Mouse (Mus musculus) right cerebral cortex, adult 18-20 months (tissue): ENCODE measurements around the gene Nppb.
A peak's percentile ranks its signal among the peaks of the same experiment; 100 is the strongest.

Experiments used
- DNase-seq: peaks from one replicate; pipeline ENCODE4 v3.0.0; 2022; ENCODE audit warnings: mixed read lengths

Nppb gene

GRCm38 (mm10) chr4:147985205-147986132, at the start of gene Nppb:
TSS of gene Nppb (plus strand) at chr4:147985788.
- DNase-seq = no peak

GRCm38 (mm10) chr4:147935904-147936303, 49.7 kb upstream of the Nppb start:
- DNase-seq = no peak

- peak; percentile 80 for DNase-seq
Measured at GRCm38 (mm10) chr4:147936331-147936954, 49.1 kb upstream of the Nppb start, which contains the start of gene Plod1. TSS of gene Plod1 (minus strand) at chr4:147936767.

DNA sequence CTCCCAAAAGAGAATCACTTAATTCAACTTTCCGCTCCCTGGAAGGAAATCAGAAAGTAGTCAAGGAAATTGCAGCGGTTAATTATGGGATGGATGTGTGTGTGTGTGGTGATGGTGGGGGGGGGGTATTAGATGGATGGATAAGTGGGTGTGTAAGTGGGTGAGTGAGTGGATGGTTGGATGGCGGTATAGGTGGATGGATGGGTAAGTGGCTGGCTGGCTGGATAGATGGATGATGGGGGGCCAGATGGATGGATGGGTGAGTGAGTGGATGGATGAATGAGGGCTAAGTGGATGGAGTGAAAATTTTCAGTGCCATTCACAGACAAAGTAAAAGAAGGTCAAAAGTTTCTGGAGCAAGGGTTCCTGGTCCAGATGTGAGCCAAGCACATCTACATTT, 48.6 kb upstream of the Nppb start:
- no peak for DNase-seq

DNA sequence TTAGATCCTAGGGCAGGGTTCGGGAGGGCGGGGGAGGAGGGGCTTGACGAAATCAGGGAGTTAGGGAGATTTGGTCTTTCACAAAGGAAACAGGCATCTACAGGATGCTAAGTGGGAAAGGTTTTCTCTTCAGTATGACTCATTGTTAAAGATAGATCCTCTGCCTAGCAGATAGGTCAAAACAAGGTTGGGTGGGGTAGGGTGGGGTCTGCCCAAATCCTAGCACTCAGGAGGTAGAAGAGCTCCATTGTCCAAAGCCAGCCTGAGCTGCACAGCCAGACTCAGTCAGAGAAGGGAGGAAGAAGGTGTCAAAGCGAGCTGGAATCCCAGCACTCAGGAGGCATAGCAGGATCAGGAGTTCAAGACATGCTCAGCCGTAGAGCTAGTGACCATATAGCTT, 48.1 kb upstream of the Nppb start:
- no peak for DNase-seq

- DNase-seq = no peak
Measured at GRCm38 (mm10) chr4:147938148-147939096, 47.2 kb upstream of the Nppb start.

GRCm38 (mm10) chr4:147940111-147940510, 45.5 kb upstream of the Nppb start:
- peak; percentile 31 for DNase-seq

DNA sequence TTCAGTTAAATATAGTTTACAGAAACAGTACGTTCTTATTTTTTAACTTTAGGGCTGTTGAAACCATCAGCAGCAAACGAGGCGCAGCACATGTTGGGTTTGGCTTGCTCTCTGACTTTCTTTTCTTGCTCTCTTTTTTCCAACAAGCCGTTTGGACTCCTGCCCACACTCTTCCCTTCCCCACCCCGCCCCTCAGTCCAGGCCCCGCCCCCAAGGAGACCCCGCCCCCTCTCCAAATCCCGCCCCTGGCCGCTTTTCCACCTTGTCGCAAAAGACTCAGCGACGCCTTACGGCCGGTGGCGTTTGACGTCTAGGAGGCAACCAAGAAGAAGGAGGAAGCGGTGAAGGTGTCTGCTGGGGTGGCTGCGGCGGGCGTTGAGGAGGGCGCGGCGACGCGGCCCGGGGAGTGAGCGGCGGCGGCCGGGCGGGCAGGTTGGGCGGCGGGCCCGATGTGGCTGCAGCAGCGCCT, 45.0 kb upstream of the Nppb start, which contains the start of gene 2510039O18Rik:
2510039O18Rik (plus strand) TSS at position 320 of the 469 bp plus-strand sequence.
- DNase-seq = peak; percentile 86

DNA sequence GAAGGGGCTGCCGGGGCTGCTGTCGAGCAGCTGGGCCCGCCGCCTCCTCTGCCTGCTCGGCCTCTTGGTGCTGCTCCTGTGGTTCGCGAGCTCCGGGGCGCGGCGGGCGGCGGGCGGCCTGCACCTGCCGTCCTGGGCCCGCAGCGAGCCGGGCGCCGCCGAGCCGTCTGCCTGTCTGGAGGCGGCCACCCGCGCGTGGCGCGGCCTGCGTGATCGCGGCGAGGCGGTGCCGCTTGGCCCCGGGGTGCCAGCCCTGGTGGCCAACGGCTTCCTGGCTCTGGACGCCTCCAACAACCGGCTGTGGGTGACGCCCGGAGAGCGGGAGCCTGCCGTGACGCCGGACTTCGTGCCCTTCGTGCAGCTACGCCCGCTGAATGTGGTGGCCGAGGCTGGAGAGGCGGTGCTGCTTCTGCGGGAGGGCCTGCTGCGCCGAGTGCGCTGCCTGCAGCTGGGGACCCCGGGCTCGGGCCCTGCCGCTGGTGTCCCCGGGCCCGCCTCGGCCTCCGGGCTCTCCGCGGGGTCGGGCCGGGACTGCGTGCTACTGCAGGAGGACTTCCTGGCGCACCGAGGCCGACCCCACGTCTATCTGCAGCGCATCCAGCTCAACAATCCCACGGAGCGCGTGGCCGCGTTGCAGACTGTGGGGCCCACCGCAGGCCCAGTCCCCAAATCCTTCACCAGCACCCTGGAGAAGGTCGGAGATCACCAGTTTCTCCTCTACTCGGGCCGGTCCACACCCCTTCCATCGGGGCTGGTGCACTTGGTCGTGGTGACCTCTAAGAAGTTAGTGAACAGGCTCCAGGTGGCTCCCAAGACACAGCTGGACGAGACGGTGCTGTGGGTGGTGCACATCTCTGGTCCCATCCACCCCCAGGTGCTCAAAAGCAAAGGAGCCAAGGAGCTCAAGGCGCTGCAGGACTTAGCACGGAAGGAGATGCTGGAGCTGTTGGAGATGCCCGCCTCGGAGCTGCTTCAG, 44.3 kb upstream of the Nppb start:
- no peak for DNase-seq

- no peak for DNase-seq
Measured at GRCm38 (mm10) chr4:147943005-147943404, 42.6 kb upstream of the Nppb start.

GRCm38 (mm10) chr4:147947511-147947910, 38.1 kb upstream of the Nppb start:
- no peak for DNase-seq

GRCm38 (mm10) chr4:147953590-147953989, 32.0 kb upstream of the Nppb start:
- DNase-seq = peak; percentile 34

GRCm38 (mm10) chr4:147957141-147957540, 28.4 kb upstream of the Nppb start:
- no peak for DNase-seq

- DNase-seq = peak; percentile 35
Measured at GRCm38 (mm10) chr4:147959881-147960831, 25.4 kb upstream of the Nppb start.

- DNase-seq = no peak
Measured at GRCm38 (mm10) chr4:147962781-147963180, 22.8 kb upstream of the Nppb start.

DNA sequence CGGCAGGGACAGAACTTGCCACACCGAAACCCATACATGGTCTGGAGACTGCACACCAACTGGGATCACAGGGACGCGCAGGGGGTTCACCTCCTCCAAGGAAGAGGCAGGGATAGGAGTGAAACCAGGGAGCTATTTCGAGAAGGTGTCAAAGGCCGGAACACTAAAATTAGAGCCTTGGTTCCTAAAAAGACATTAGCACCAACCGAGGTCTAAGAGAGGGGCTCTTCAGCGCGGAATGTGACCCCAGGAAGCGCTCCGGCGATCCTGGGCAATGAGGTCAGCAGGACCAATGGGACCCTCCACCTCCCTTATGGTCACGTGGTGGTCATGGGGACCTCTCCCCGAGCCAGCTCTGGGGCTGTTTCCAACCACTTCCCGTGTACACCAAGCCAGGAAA, 22.0 kb upstream of the Nppb start:
- no peak for DNase-seq

- DNase-seq = no peak
Measured at GRCm38 (mm10) chr4:147965712-147966111, 19.9 kb upstream of the Nppb start.

GRCm38 (mm10) chr4:147968816-147969215, 16.8 kb upstream of the Nppb start:
- DNase-seq = no peak

DNA sequence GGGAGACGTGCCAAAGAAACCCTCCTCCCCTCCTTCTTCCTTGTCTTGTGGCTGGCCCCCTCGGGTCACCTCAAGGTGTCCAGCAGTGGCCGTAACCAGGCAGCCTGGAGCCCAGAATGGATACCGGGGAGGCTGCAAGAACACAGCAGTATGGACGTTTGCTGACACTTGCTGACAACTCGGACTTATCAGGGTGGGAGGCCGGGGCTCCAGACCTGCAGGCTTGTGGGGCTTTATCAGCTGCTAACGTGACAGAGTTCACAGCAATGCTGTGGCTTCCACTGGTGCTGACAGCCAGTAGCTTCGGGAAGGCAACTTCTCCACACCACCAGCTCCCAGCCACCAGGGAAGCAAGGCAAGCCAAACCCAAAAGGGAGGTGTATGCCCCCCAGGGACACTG, 16.3 kb upstream of the Nppb start:
- no peak for DNase-seq

GRCm38 (mm10) chr4:147976237-147976636, 9.4 kb upstream of the Nppb start:
- no peak for DNase-seq
